Mouse (Mus musculus) small intestine, adult 2 months (tissue): ENCODE data around the gene Mfap1b.
"Not testable (repeated sequence)": the region's sequence is repeated elsewhere in the genome, so short reads cannot be mapped to it uniquely, and the experiment has no call there.

Experiments used
- CTCF ChIP-seq: fragments of 200-500 bp; IDR thresholded peaks from 2 replicates; pipeline ENCODE4 v1.5.1; 2012; ENCODE audit warnings: low read depth, mild to moderate bottlenecking, control low read depth, inconsistent platforms, low read length, moderate library complexity, mixed read lengths; ENCODE audit not compliant: insufficient replicate concordance, insufficient read length; ENCODE audit errors: extremely low read depth
- POLR2A ChIP-seq: fragments of 200-500 bp; IDR thresholded peaks from 2 replicates; pipeline ENCODE4 v1.6.1; 2012; ENCODE audit warnings: low read depth, mild to moderate bottlenecking, control low read depth, inconsistent platforms, low read length, moderate library complexity

- TF ChIP-seq CTCF, POLR2A: not testable (repeated sequence)
These were observed 10.5 kb upstream of the Mfap1b start for GRCm38 (mm10) chr2:121484403-121484802.
